Mouse (Mus musculus) embryonic facial prominence, embryonic 13.5 days (tissue): ENCODE data around the gene Itpk1. TPM values are rescaled to one million over a fixed set of nuclear protein-coding genes. Genes with fewer than 3 reads are reported as not detected.

Experiments used
- ATAC-seq: fragments of 200-750 bp; cut with Nextera tagmentation; 2 replicates; pipeline ENCODE4 v1.8.0; 2017; ENCODE audit warnings: low read depth; ENCODE audit not compliant: insufficient number of reproducible peaks, insufficient read depth, low FRiP score, low TSS enrichment
- H3K27ac ChIP-seq: fragments of 300-500 bp; sonication (generic); 2 replicates; pipeline ENCODE4 v1.5.1; 2015; ENCODE audit warnings: moderate library complexity, mild to moderate bottlenecking, inconsistent platforms
- H3K27me3 ChIP-seq: fragments of 300-500 bp; sonication (generic); 2 replicates; pipeline ENCODE4 v1.6.1; 2015; ENCODE audit warnings: mild to moderate bottlenecking, inconsistent platforms
- H3K36me3 ChIP-seq: fragments of 300-500 bp; sonication (generic); 2 replicates; pipeline ENCODE4 v1.6.1; 2015; ENCODE audit warnings: mild to moderate bottlenecking, inconsistent platforms
- H3K4me1 ChIP-seq: fragments of 300-500 bp; sonication (generic); 2 replicates; pipeline ENCODE4 v1.6.1; 2015; ENCODE audit warnings: inconsistent platforms
- H3K4me2 ChIP-seq: fragments of 300-500 bp; sonication (generic); 2 replicates; pipeline ENCODE4 v1.6.1; 2015; ENCODE audit warnings: moderate library complexity, mild to moderate bottlenecking, inconsistent platforms
- H3K4me3 ChIP-seq: fragments of 300-500 bp; sonication (generic); 2 replicates; pipeline ENCODE4 v1.5.1; 2015; ENCODE audit warnings: mild to moderate bottlenecking, inconsistent platforms
- H3K9ac ChIP-seq: fragments of 300-500 bp; sonication (generic); 2 replicates; pipeline ENCODE4 v1.6.1; 2015; ENCODE audit warnings: mild to moderate bottlenecking, inconsistent platforms
- H3K9me3 ChIP-seq: fragments of 300-500 bp; sonication (generic); 2 replicates; pipeline ENCODE4 v1.6.1; 2016; ENCODE audit warnings: inconsistent platforms
- WGBS: fragments of 180-500 bp; shearing (Covaris S2); methylation state at CpG from one replicate; pipeline ENCODE4 v1.1.7; 2015; ENCODE audit warnings: mixed read lengths; 5-methylcytosine and 5-hydroxymethylcytosine counted together
- polyA plus RNA-seq: library from polyadenylated mRNA; unstranded; fragments of >200 nt; fragmentation: Nextera tagmentation; extraction: Ambion mirVana; gene quantifications from 2 replicates; pipeline ENCODE4 v1.2.1, GENCODE M21; 2015

Gene Itpk1
- polyA plus RNA-seq, 1 experiment from 2014 or later = 10.4 TPM

- no peak overlapping the region for H3K4me2 ChIP-seq
- no peak overlapping the region for H3K4me3 ChIP-seq
- H3K9ac ChIP-seq = no peak overlapping the region
- H3K27me3 ChIP-seq = no peaks in the 10 kb centered on the region
- no peaks in the 10 kb centered on the region for H3K9me3 ChIP-seq
- H3K4me1 ChIP-seq = peaks cover 39% of the 10 kb centered on the region
- ATAC-seq = peak; percentile 21; the same call in 1 of the 2 replicates
- H3K27ac ChIP-seq = no peak overlapping the region
- no peaks in the 10 kb centered on the region for H3K36me3 ChIP-seq
- 52% methylated on average over 8 of the region's 8 CpGs for WGBS
These were observed 52.9 kb downstream of the Itpk1 start for GRCm38 (mm10) chr12:102651871-102652270.

- Histone ChIP-seq H3K9ac (no peak overlapping the region), H3K4me3 (no peak overlapping the region), H3K4me2 (no peak overlapping the region), H3K27me3 (no peaks in the 10 kb centered on the region), H3K27ac (no peak overlapping the region), H3K9me3 (no peaks in the 10 kb centered on the region), H3K4me1 (peaks cover 37% of the 10 kb centered on the region), H3K36me3 (no peaks in the 10 kb centered on the region)
- 70% methylated on average over 8 of the region's 8 CpGs for WGBS
- no peak for ATAC-seq
These were observed 53.3 kb downstream of the Itpk1 start for GRCm38 (mm10) chr12:102651401-102651800.

GRCm38 (mm10) chr12:102650649-102651048, 54.1 kb downstream of the Itpk1 start:
- H3K4me2 ChIP-seq = no peak overlapping the region
- WGBS = 92% methylated on average over 4 of the region's 4 CpGs
- H3K4me1 ChIP-seq = peaks cover 29% of the 10 kb centered on the region
- no peak overlapping the region for H3K9ac ChIP-seq
- H3K36me3 ChIP-seq = no peaks in the 10 kb centered on the region
- H3K4me3 ChIP-seq = no peak overlapping the region
- no peaks in the 10 kb centered on the region for H3K9me3 ChIP-seq
- no peak for ATAC-seq
- no peak overlapping the region for H3K27ac ChIP-seq
- no peaks in the 10 kb centered on the region for H3K27me3 ChIP-seq

GRCm38 (mm10) chr12:102647839-102648564, 56.7 kb downstream of the Itpk1 start:
- ATAC-seq = no peak

GRCm38 (mm10) chr12:102646586-102647260, 58.0 kb downstream of the Itpk1 start:
- 79% methylated on average over 7 of the region's 7 CpGs for WGBS
- H3K9me3 ChIP-seq = no peaks in the 10 kb centered on the region
- no peak overlapping the region for H3K4me3 ChIP-seq
- no peaks in the 10 kb centered on the region for H3K36me3 ChIP-seq
- H3K9ac ChIP-seq = no peak overlapping the region
- peaks cover 18% of the 10 kb centered on the region for H3K4me1 ChIP-seq
- H3K27me3 ChIP-seq = no peaks in the 10 kb centered on the region
- no peak overlapping the region for H3K4me2 ChIP-seq
- ATAC-seq = no peak
- H3K27ac ChIP-seq = no peak overlapping the region

More at GRCm38 (mm10) chr12:102647839-102648564, 56.7 kb downstream of the Itpk1 start:
- Histone ChIP-seq H3K27ac (no peak overlapping the region), H3K9ac (no peak overlapping the region), H3K4me3 (no peak overlapping the region), H3K9me3 (no peaks in the 10 kb centered on the region), H3K36me3 (no peaks in the 10 kb centered on the region), H3K27me3 (no peaks in the 10 kb centered on the region), H3K4me1 (peaks cover 25% of the 10 kb centered on the region), H3K4me2 (no peak overlapping the region)
- WGBS = 80% methylated on average over 14 of the region's 14 CpGs

GRCm38 (mm10) chr12:102645911-102646585, 58.7 kb downstream of the Itpk1 start:
- no peak for ATAC-seq
- WGBS = 89% methylated on average over 6 of the region's 6 CpGs
- no peaks in the 10 kb centered on the region for H3K36me3 ChIP-seq
- no peak overlapping the region for H3K27ac ChIP-seq
- no peak overlapping the region for H3K4me3 ChIP-seq
- no peak overlapping the region for H3K4me2 ChIP-seq
- no peaks in the 10 kb centered on the region for H3K9me3 ChIP-seq
- no peaks in the 10 kb centered on the region for H3K27me3 ChIP-seq
- H3K4me1 ChIP-seq = peaks cover 19% of the 10 kb centered on the region
- H3K9ac ChIP-seq = no peak overlapping the region

GRCm38 (mm10) chr12:102643316-102643715, 61.4 kb downstream of the Itpk1 start:
- Histone ChIP-seq H3K27me3 (no peaks in the 10 kb centered on the region), H3K9ac (0 out of 2 replicates have a peak overlapping the region, but pooled peaks have one; percentile 16), H3K4me3 (no peak overlapping the region), H3K4me2 (no peak overlapping the region), H3K9me3 (no peaks in the 10 kb centered on the region), H3K4me1 (peaks cover 31% of the 10 kb centered on the region), H3K36me3 (no peaks in the 10 kb centered on the region), H3K27ac (no peak overlapping the region)
- WGBS = 88% methylated on average over 6 of the region's 6 CpGs
- no peak for ATAC-seq

- Histone ChIP-seq H3K36me3 (no peaks in the 10 kb centered on the region), H3K9ac (no peak overlapping the region), H3K27me3 (no peaks in the 10 kb centered on the region), H3K4me2 (no peak overlapping the region), H3K9me3 (no peaks in the 10 kb centered on the region), H3K27ac (no peak overlapping the region), H3K4me3 (no peak overlapping the region), H3K4me1 (peaks cover 25% of the 10 kb centered on the region)
- ATAC-seq = no peak
- 26% methylated on average over 9 of the region's 9 CpGs for WGBS
These were observed 64.1 kb downstream of the Itpk1 start for GRCm38 (mm10) chr12:102640436-102641163.

- 75% methylated on average over 3 of the region's 3 CpGs for WGBS
These were observed 65.9 kb downstream of the Itpk1 start for GRCm38 (mm10) chr12:102638878-102639277.

GRCm38 (mm10) chr12:102637235-102637634, 67.5 kb downstream of the Itpk1 start:
- ATAC-seq = no peak
- no peak overlapping the region for H3K4me3 ChIP-seq
- peaks cover 27% of the 10 kb centered on the region for H3K4me1 ChIP-seq
- no peaks in the 10 kb centered on the region for H3K9me3 ChIP-seq
- H3K4me2 ChIP-seq = no peak overlapping the region
- 84% methylated on average over 10 of the region's 10 CpGs for WGBS
- no peak overlapping the region for H3K27ac ChIP-seq
- no peaks in the 10 kb centered on the region for H3K27me3 ChIP-seq
- no peaks in the 10 kb centered on the region for H3K36me3 ChIP-seq
- H3K9ac ChIP-seq = no peak overlapping the region

More at GRCm38 (mm10) chr12:102638878-102639277, 65.9 kb downstream of the Itpk1 start:
- ATAC-seq = no peak
- Histone ChIP-seq H3K27me3 (no peaks in the 10 kb centered on the region), H3K9me3 (no peaks in the 10 kb centered on the region), H3K4me2 (no peak overlapping the region), H3K4me1 (peaks cover 19% of the 10 kb centered on the region), H3K9ac (no peak overlapping the region), H3K36me3 (no peaks in the 10 kb centered on the region), H3K27ac (no peak overlapping the region), H3K4me3 (no peak overlapping the region)

- no peak for ATAC-seq
- Histone ChIP-seq H3K27me3 (no peaks in the 10 kb centered on the region), H3K36me3 (no peaks in the 10 kb centered on the region), H3K9ac (no peak overlapping the region), H3K4me2 (no peak overlapping the region), H3K4me3 (no peak overlapping the region), H3K9me3 (no peaks in the 10 kb centered on the region), H3K27ac (no peak overlapping the region), H3K4me1 (peaks cover 25% of the 10 kb centered on the region)
- 75% methylated on average over 20 of the region's 20 CpGs for WGBS
These were observed 70.2 kb downstream of the Itpk1 start for GRCm38 (mm10) chr12:102634436-102635050.
